Mouse (Mus musculus): ENCODE data around the gene Cnnm4. TPM values are rescaled to one million over a fixed set of nuclear protein-coding genes. Genes with fewer than 3 reads are reported as not detected.
"Not testable (repeated sequence)": the region's sequence is repeated elsewhere in the genome, so short reads cannot be mapped to it uniquely, and the experiment has no call there.

The Cnnm4 gene
- polyA plus RNA-seq, 1 experiment from 2014 or later = 16.0 TPM

- Histone ChIP-seq H3K9me3 (ENCODE audit: control insufficient read depth, low read length) (no peaks in the 10 kb centered on the region), H3K4me2 (ENCODE audit: low read depth, severe bottlenecking) (no peak overlapping the region), H3K4me1 (ENCODE audit: control insufficient read depth, insufficient read depth, low read length) (no peaks in the 10 kb centered on the region), H3K4me3 (ENCODE audit: low read depth, low read length) (no peak overlapping the region), H3K9ac (ENCODE audit: low read length) (no peak overlapping the region), H3K27ac (replicated peaks; ENCODE audit: low read depth, low read length) (no peak overlapping the region), H3K36me3 (ENCODE audit: control insufficient read depth, insufficient read depth, low read length) (peaks cover 4% of the 10 kb centered on the region; the same call in 1 of the 2 replicates), H3K27me3 (ENCODE audit: control insufficient read depth, insufficient read depth, low read length) (no peaks in the 10 kb centered on the region)
- ATAC-seq (ENCODE audit: insufficient number of reproducible peaks, low FRiP score, low TSS enrichment, low read depth) (no peak), DNase-seq (ENCODE audit: low spot score) (no peak)
- 86% methylated on average over 11 of the region's 11 CpGs for WGBS
Measured at GRCm38 (mm10) chr1:36535477-36536396, 64.3 kb downstream of the Cnnm4 start.

- Histone ChIP-seq H3K4me3 (ENCODE audit: low read depth, low read length) (no peak overlapping the region), H3K36me3 (ENCODE audit: control insufficient read depth, insufficient read depth, low read length) (peaks cover 5% of the 10 kb centered on the region; the same call in 1 of the 2 replicates), H3K9me3 (ENCODE audit: control insufficient read depth, low read length) (no peaks in the 10 kb centered on the region), H3K4me2 (ENCODE audit: low read depth, severe bottlenecking) (no peak overlapping the region), H3K9ac (ENCODE audit: low read length) (no peak overlapping the region), H3K27ac (replicated peaks; ENCODE audit: low read depth, low read length) (no peak overlapping the region), H3K27me3 (ENCODE audit: control insufficient read depth, insufficient read depth, low read length) (no peaks in the 10 kb centered on the region), H3K4me1 (ENCODE audit: control insufficient read depth, insufficient read depth, low read length) (no peaks in the 10 kb centered on the region)
- DNase-seq (ENCODE audit: low spot score) (no peak), ATAC-seq (ENCODE audit: insufficient number of reproducible peaks, low FRiP score, low TSS enrichment, low read depth) (no peak)
- 80% methylated on average over 8 of the region's 8 CpGs for WGBS
Measured at GRCm38 (mm10) chr1:36536397-36536728, 64.9 kb downstream of the Cnnm4 start.

GRCm38 (mm10) chr1:36536783-36537182 lies 65.4 kb downstream of the Cnnm4 start, which contains the start of gene Ankrd23:
Gene Ankrd23 (minus strand): TSS chr1:36536883.
- not testable (repeated sequence) for H3K4me3 ChIP-seq (ENCODE audit: low read depth, low read length); H3K9ac ChIP-seq (ENCODE audit: low read length); H3K36me3 ChIP-seq (ENCODE audit: control insufficient read depth, insufficient read depth, low read length); H3K27me3 ChIP-seq (ENCODE audit: control insufficient read depth, insufficient read depth, low read length); ATAC-seq (ENCODE audit: insufficient number of reproducible peaks, low FRiP score, low TSS enrichment, low read depth); H3K27ac ChIP-seq (replicated peaks; ENCODE audit: low read depth, low read length); DNase-seq (ENCODE audit: low spot score); H3K4me1 ChIP-seq (ENCODE audit: control insufficient read depth, insufficient read depth, low read length); H3K4me2 ChIP-seq (ENCODE audit: low read depth, severe bottlenecking); H3K9me3 ChIP-seq (ENCODE audit: control insufficient read depth, low read length)
- 89% methylated on average over 9 of the region's 9 CpGs for WGBS

GRCm38 (mm10) chr1:36538727-36539126 lies 67.3 kb downstream of the Cnnm4 start:
- Histone ChIP-seq H3K27ac (replicated peaks; ENCODE audit: low read depth, low read length) (no peak overlapping the region), H3K4me1 (ENCODE audit: control insufficient read depth, insufficient read depth, low read length) (no peaks in the 10 kb centered on the region), H3K27me3 (ENCODE audit: control insufficient read depth, insufficient read depth, low read length) (no peaks in the 10 kb centered on the region), H3K9ac (ENCODE audit: low read length) (no peak overlapping the region), H3K9me3 (ENCODE audit: control insufficient read depth, low read length) (no peaks in the 10 kb centered on the region), H3K4me3 (ENCODE audit: low read depth, low read length) (no peak overlapping the region), H3K36me3 (ENCODE audit: control insufficient read depth, insufficient read depth, low read length) (peaks cover 11% of the 10 kb centered on the region; the same call in 1 of the 2 replicates), H3K4me2 (ENCODE audit: low read depth, severe bottlenecking) (no peak overlapping the region)
- ATAC-seq (ENCODE audit: insufficient number of reproducible peaks, low FRiP score, low TSS enrichment, low read depth) = no peak
- DNase-seq (ENCODE audit: low spot score) = no peak
- 87% methylated on average over 4 of the region's 4 CpGs for WGBS

- ATAC-seq (ENCODE audit: insufficient number of reproducible peaks, low FRiP score, low TSS enrichment, low read depth) (no peak), DNase-seq (ENCODE audit: low spot score) (no peak)
- 35% methylated on average over 9 of the region's 9 CpGs for WGBS
- Histone ChIP-seq H3K4me1 (ENCODE audit: control insufficient read depth, insufficient read depth, low read length) (no peaks in the 10 kb centered on the region), H3K9me3 (ENCODE audit: control insufficient read depth, low read length) (no peaks in the 10 kb centered on the region), H3K9ac (ENCODE audit: low read length) (no peak within 1 kb of the TSS), H3K4me2 (ENCODE audit: low read depth, severe bottlenecking) (no peak within 1 kb of the TSS), H3K4me3 (ENCODE audit: low read depth, low read length) (no peak within 1 kb of the TSS), H3K27ac (replicated peaks; ENCODE audit: low read depth, low read length) (no peak within 1 kb of the TSS), H3K36me3 (ENCODE audit: control insufficient read depth, insufficient read depth, low read length) (peaks cover 11% of the 10 kb centered on the region; the same call in 1 of the 2 replicates), H3K27me3 (ENCODE audit: control insufficient read depth, insufficient read depth, low read length) (no peaks in the 10 kb centered on the region)
Measured at GRCm38 (mm10) chr1:36539186-36539585, 67.8 kb downstream of the Cnnm4 start, which contains the start of gene Gm42417. Gene Gm42417 (minus strand): TSS chr1:36539429.

GRCm38 (mm10) chr1:36540132-36540531 lies 68.7 kb downstream of the Cnnm4 start:
- 93% methylated on average over 11 of the region's 11 CpGs for WGBS
- no peaks in the 10 kb centered on the region for H3K27me3 ChIP-seq (ENCODE audit: control insufficient read depth, insufficient read depth, low read length)
- no peak for ATAC-seq (ENCODE audit: insufficient number of reproducible peaks, low FRiP score, low TSS enrichment, low read depth)
- no peaks in the 10 kb centered on the region for H3K9me3 ChIP-seq (ENCODE audit: control insufficient read depth, low read length)
- H3K4me2 ChIP-seq (ENCODE audit: low read depth, severe bottlenecking) = no peak overlapping the region
- no peak overlapping the region for H3K9ac ChIP-seq (ENCODE audit: low read length)
- H3K4me1 ChIP-seq (ENCODE audit: control insufficient read depth, insufficient read depth, low read length) = no peaks in the 10 kb centered on the region
- no peak for DNase-seq (ENCODE audit: low spot score)
- H3K4me3 ChIP-seq (ENCODE audit: low read depth, low read length) = no peak overlapping the region
- no peak overlapping the region for H3K27ac ChIP-seq (replicated peaks; ENCODE audit: low read depth, low read length)
- peaks cover 11% of the 10 kb centered on the region; the same call in 1 of the 2 replicates for H3K36me3 ChIP-seq (ENCODE audit: control insufficient read depth, insufficient read depth, low read length)

- no peaks in the 10 kb centered on the region for H3K27me3 ChIP-seq (ENCODE audit: control insufficient read depth, insufficient read depth, low read length)
- H3K4me2 ChIP-seq (ENCODE audit: low read depth, severe bottlenecking) = no peak overlapping the region
- H3K9ac ChIP-seq (ENCODE audit: low read length) = no peak overlapping the region
- no peak for ATAC-seq (ENCODE audit: insufficient number of reproducible peaks, low FRiP score, low TSS enrichment, low read depth)
- H3K36me3 ChIP-seq (ENCODE audit: control insufficient read depth, insufficient read depth, low read length) = peaks cover 11% of the 10 kb centered on the region; the same call in 1 of the 2 replicates
- no peaks in the 10 kb centered on the region for H3K9me3 ChIP-seq (ENCODE audit: control insufficient read depth, low read length)
- WGBS = 95% methylated on average over 12 of the region's 12 CpGs
- H3K27ac ChIP-seq (replicated peaks; ENCODE audit: low read depth, low read length) = no peak overlapping the region
- no peak overlapping the region for H3K4me3 ChIP-seq (ENCODE audit: low read depth, low read length)
- DNase-seq (ENCODE audit: low spot score) = no peak
- 0 out of 2 replicates have a peak, but pooled peaks cover 2% of the 10 kb centered on the region for H3K4me1 ChIP-seq (ENCODE audit: control insufficient read depth, insufficient read depth, low read length)
Measured at GRCm38 (mm10) chr1:36540807-36541206, 69.4 kb downstream of the Cnnm4 start.

GRCm38 (mm10) chr1:36541844-36542243 lies 70.4 kb downstream of the Cnnm4 start:
- Histone ChIP-seq H3K27me3 (ENCODE audit: control insufficient read depth, insufficient read depth, low read length) (no peaks in the 10 kb centered on the region), H3K9ac (ENCODE audit: low read length) (no peak overlapping the region), H3K4me2 (ENCODE audit: low read depth, severe bottlenecking) (no peak overlapping the region), H3K27ac (replicated peaks; ENCODE audit: low read depth, low read length) (no peak overlapping the region), H3K4me1 (ENCODE audit: control insufficient read depth, insufficient read depth, low read length) (peaks cover 5% of the 10 kb centered on the region; the same call in 1 of the 2 replicates), H3K4me3 (ENCODE audit: low read depth, low read length) (no peak overlapping the region), H3K36me3 (ENCODE audit: control insufficient read depth, insufficient read depth, low read length) (peaks cover 11% of the 10 kb centered on the region; the same call in 1 of the 2 replicates), H3K9me3 (ENCODE audit: control insufficient read depth, low read length) (no peaks in the 10 kb centered on the region)
- ATAC-seq (ENCODE audit: insufficient number of reproducible peaks, low FRiP score, low TSS enrichment, low read depth) (no peak), DNase-seq (ENCODE audit: low spot score) (no peak)
- WGBS = 96% methylated on average over 16 of the region's 16 CpGs
